Mouse (Mus musculus): ENCODE data around the gene Smok3c.

DNA sequence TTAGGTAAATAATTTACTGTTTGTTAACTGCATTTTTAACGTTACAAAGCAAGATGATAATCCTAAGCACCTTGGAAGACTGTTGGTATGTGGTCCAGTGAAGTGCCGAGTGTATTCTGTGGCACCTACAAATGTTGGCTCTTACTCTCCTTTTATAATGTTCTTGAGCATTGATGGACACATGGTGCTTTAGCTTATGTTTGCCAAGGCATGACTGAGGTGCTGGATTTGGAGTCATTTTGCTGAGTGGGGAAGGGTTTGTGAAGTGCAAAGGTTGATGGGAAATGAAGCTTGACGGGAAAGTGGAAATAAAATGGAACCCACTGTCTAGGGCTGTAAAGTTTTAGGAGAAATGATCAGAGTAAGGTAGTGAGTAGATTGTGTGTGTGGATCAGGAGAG lies 35.4 kb downstream of the Smok3c start:
- TF ChIP-seq CTCF (IDR thresholded peaks at IDR 0.05) (no peak), EP300 (IDR thresholded peaks at IDR 0.05) (peak; percentile 69; the same call in 1 of the 2 replicates)

All from lung, postnatal 0 days (tissue).